Mouse (Mus musculus) heart, adult 2 months (tissue): ENCODE measurements around the gene Rpsa. TPM values are rescaled to one million over a fixed set of nuclear protein-coding genes. Genes with fewer than 3 reads are reported as not detected.

Experiments used
- DNase-seq, 2 experiments: peaks; one replicate each; pipeline ENCODE4 v3.0.0; 2021
- H3K27ac ChIP-seq: fragments of 200-600 bp; 2 replicates; pipeline ENCODE4 v1.8.1; 2022
- H3K27me3 ChIP-seq: fragments of 200-500 bp; 2 replicates; pipeline ENCODE4 v1.6.1; 2012; ENCODE audit warnings: mild to moderate bottlenecking, low read length, inconsistent platforms, mixed read lengths; ENCODE audit not compliant: control insufficient read depth, insufficient read depth
- H3K36me3 ChIP-seq: fragments of 200-500 bp; 2 replicates; pipeline ENCODE4 v1.6.1; 2012; ENCODE audit warnings: low read length, inconsistent platforms; ENCODE audit not compliant: control insufficient read depth, insufficient read depth
- H3K4me1 ChIP-seq: fragments of 200-500 bp; 2 replicates; pipeline ENCODE4 v1.6.1; 2011; ENCODE audit warnings: low read length; ENCODE audit not compliant: control insufficient read depth, insufficient read depth
- H3K4me3 ChIP-seq: fragments of 200-600 bp; 2 replicates; pipeline ENCODE4 v1.8.1; 2022
- H3K79me2 ChIP-seq: fragments of 200-500 bp; replicated peaks from 2 replicates; pipeline ENCODE4 v1.6.1; 2012; ENCODE audit warnings: mild to moderate bottlenecking, inconsistent platforms, low read length, moderate library complexity, mixed read lengths; ENCODE audit not compliant: control insufficient read depth, insufficient read depth
- H3K9ac ChIP-seq: fragments of 200-500 bp; 2 replicates; pipeline ENCODE4 v1.6.1; 2012; ENCODE audit warnings: low read depth, mild to moderate bottlenecking, control low read depth, inconsistent platforms, low read length, mixed read lengths
- CTCF ChIP-seq: fragments of 200-600 bp; IDR thresholded peaks from 2 replicates; pipeline ENCODE4 v1.8.1; 2022; ENCODE audit warnings: antibody characterized with exemption, mild to moderate bottlenecking, moderate library complexity
- EP300 ChIP-seq: fragments of 200-500 bp; IDR thresholded peaks from 2 replicates; pipeline ENCODE4 v1.6.1; 2011; ENCODE audit warnings: low read depth, low read length, control low read depth; ENCODE audit not compliant: insufficient read depth
- POLR2A ChIP-seq: fragments of 200-500 bp; IDR thresholded peaks from 2 replicates; pipeline ENCODE4 v1.6.1; 2011; ENCODE audit warnings: mild to moderate bottlenecking, low read depth, low read length, control low read depth; ENCODE audit not compliant: insufficient read depth
- WGBS: fragments of 180-500 bp; shearing (Covaris S2); methylation state at CpG from one replicate; pipeline ENCODE4 v1.1.7; 2018; 5-methylcytosine and 5-hydroxymethylcytosine counted together
- intact Hi-C: fragments of 180-260 bp; cut with DNase I; formaldehyde crosslinking; loops from one replicate; pipeline ENCODE4 v1.15.1; 2025
- polyA plus RNA-seq: library from polyadenylated mRNA; depleted of rRNA; stranded (reverse); fragments of >200 nt; gene quantifications from 2 replicates; pipeline ENCODE4 v1.2.3, GENCODE M21; 2012
- total RNA-seq, 2 experiments: library from RNA; stranded (reverse); gene quantifications; 2 replicates each; pipeline ENCODE4 v1.2.3; 2021

Gene Rpsa
- total and polyA plus RNA-seq, 3 experiments = 457 to 1,018 (median 528) TPM

- 88% methylated on average over 3 of the region's 3 CpGs for WGBS
Measured at GRCm38 (mm10) chr9:120131784-120132288, 4.3 kb downstream of the Rpsa start.

GRCm38 (mm10) chr9:120132980-120133754, 5.7 kb downstream of the Rpsa start:
- no peaks in the 10 kb centered on the region for H3K79me2 ChIP-seq
- no peak overlapping the region for H3K4me3 ChIP-seq
- no peak overlapping the region for H3K27ac ChIP-seq
- H3K36me3 ChIP-seq = peaks cover 3% of the 10 kb centered on the region
- DNase-seq = no peak
- H3K4me1 ChIP-seq = peaks cover 7% of the 10 kb centered on the region
- 44% methylated on average over 8 of the region's 8 CpGs for WGBS
- no peaks in the 10 kb centered on the region for H3K27me3 ChIP-seq
- intact Hi-C loops = no loop called here
- H3K9ac ChIP-seq = no peak overlapping the region
- TF ChIP-seq CTCF (no peak), EP300 (no peak), POLR2A (0 out of 2 replicates have a peak, but pooled peaks have one; percentile 6)

More at GRCm38 (mm10) chr9:120131784-120132288, 4.3 kb downstream of the Rpsa start:
- H3K27ac ChIP-seq = no peak overlapping the region
- H3K27me3 ChIP-seq = no peaks in the 10 kb centered on the region
- DNase-seq = no peak
- intact Hi-C loops = no loop called here
- no peaks in the 10 kb centered on the region; the same call in 1 of the 2 replicates for H3K79me2 ChIP-seq
- TF ChIP-seq EP300 (no peak), CTCF (no peak), POLR2A (no peak)
- peaks cover 7% of the 10 kb centered on the region for H3K4me1 ChIP-seq
- H3K9ac ChIP-seq = no peak overlapping the region
- peaks cover 3% of the 10 kb centered on the region for H3K36me3 ChIP-seq
- H3K4me3 ChIP-seq = no peak overlapping the region

- intact Hi-C loops = no loop called here
- no peak for DNase-seq
- WGBS = 43% methylated on average over 6 of the region's 6 CpGs
- H3K4me3 ChIP-seq = no peak overlapping the region
- H3K79me2 ChIP-seq = no peaks in the 10 kb centered on the region
- no peak overlapping the region for H3K27ac ChIP-seq
- no peaks in the 10 kb centered on the region for H3K27me3 ChIP-seq
- peaks cover 3% of the 10 kb centered on the region for H3K36me3 ChIP-seq
- 0 out of 2 replicates have a peak, but pooled peaks have one; percentile 7 for TF ChIP-seq POLR2A
- TF ChIP-seq EP300 = no peak
- no peak overlapping the region for H3K9ac ChIP-seq
- peaks cover 2% of the 10 kb centered on the region for H3K4me1 ChIP-seq
Measured at GRCm38 (mm10) chr9:120133755-120134475, 6.4 kb downstream of the Rpsa start.

GRCm38 (mm10) chr9:120134529-120135160, 7.2 kb downstream of the Rpsa start:
- Histone ChIP-seq H3K36me3 (no peaks in the 10 kb centered on the region; the same call in 1 of the 2 replicates), H3K79me2 (no peaks in the 10 kb centered on the region), H3K4me3 (no peak overlapping the region), H3K27me3 (no peaks in the 10 kb centered on the region), H3K9ac (no peak overlapping the region), H3K4me1 (no peaks in the 10 kb centered on the region), H3K27ac (no peak overlapping the region)
- intact Hi-C loops = no loop called here
- 70% methylated on average over 13 of the region's 13 CpGs for WGBS
- DNase-seq = no peak
- no peak for TF ChIP-seq EP300
- TF ChIP-seq CTCF = no peak
- no peak for TF ChIP-seq POLR2A

DNA sequence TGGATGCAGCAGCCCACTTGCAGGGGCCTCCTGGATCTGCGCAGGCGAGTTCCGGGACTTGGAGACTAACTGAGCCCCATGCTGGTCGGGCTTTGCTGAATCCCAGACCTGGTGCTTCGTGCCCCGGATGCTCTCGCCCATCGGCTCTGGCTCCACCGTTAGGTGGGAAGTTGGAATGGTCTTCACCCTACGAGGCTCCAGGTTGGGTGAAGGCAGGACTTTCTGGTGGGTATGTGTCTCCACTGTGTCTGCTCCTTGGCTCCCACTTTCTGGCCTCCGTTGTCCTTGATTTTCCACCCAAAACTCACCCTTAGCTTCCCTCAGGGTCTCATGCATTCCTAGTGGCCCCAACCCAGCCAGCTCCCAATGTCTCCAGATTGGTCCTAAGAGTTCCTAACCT, 8.0 kb downstream of the Rpsa start:
- Histone ChIP-seq H3K27ac (no peak overlapping the region), H3K4me1 (no peaks in the 10 kb centered on the region), H3K79me2 (no peaks in the 10 kb centered on the region), H3K9ac (no peak overlapping the region), H3K27me3 (no peaks in the 10 kb centered on the region), H3K4me3 (no peak overlapping the region), H3K36me3 (no peaks in the 10 kb centered on the region)
- DNase-seq = no peak
- 87% methylated on average over 11 of the region's 11 CpGs for WGBS
- TF ChIP-seq EP300 (no peak), CTCF (no peak), POLR2A (no peak)
- intact Hi-C loops = no loop called here
